Mouse (Mus musculus) cortical plate, adult 2 months (tissue): Measurements from ENCODE around the gene Col28a1.

Experiments used
- CTCF ChIP-seq: fragments of 200-500 bp; IDR thresholded peaks from 2 replicates; pipeline ENCODE4 v1.5.1; 2011; ENCODE audit warnings: mild to moderate bottlenecking, control low read depth, low read length; ENCODE audit not compliant: insufficient read depth; ENCODE audit errors: extremely low read depth
- POLR2A ChIP-seq: fragments of 200-500 bp; IDR thresholded peaks from 2 replicates; pipeline ENCODE4 v1.6.1; 2011; ENCODE audit warnings: mild to moderate bottlenecking, low read length, control low read depth; ENCODE audit not compliant: insufficient read depth; ENCODE audit errors: extremely low read depth

GRCm38 (mm10) chr6:8083196-8083595, 109.2 kb downstream of the Col28a1 start:
- no peak for TF ChIP-seq POLR2A
- no peak for TF ChIP-seq CTCF
